Mouse (Mus musculus): ENCODE data around the gene Thsd7b. TPM values are rescaled to one million over a fixed set of nuclear protein-coding genes. Genes with fewer than 3 reads are reported as not detected.

Gene Thsd7b
- under 1 TPM; 0.24 to 0.65 TPM for total RNA-seq (2021)
- long read RNA-seq, experiment 1 = 0 reads
- long read RNA-seq, experiment 2 = 0 reads

- DNase-seq = peak in 1 of 2 experiments; percentile 2
- intact Hi-C loops (cut with DNase I) = no loop called here
These were observed at the start of gene Thsd7b for GRCm38 (mm10) chr1:129272982-129273937. Gene Thsd7b, plus strand, starts transcription at chr1:129273302.

DNA sequence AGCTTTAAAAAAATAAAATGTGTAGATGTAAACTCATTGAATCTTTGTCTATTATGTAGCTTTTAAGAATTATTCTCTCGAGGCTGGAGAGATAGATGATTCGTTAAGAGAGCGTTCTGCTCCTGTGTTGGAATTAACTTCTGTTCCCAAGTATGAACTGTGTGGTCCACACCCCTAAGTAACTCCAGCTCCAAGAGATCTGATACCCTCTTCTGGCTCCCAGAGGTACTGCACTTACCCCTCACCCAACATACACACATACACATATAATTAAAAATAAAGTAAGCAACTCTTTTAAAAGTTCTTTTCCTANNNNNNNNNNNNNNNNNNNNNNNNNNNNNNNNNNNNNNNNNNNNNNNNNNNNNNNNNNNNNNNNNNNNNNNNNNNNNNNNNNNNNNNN is 28.8 kb upstream of the Thsd7b start:
- intact Hi-C loops (cut with DNase I) = no loop called here
- DNase-seq = peak; percentile 3 to 33

- intact Hi-C loops (cut with DNase I) = no loop called here
- peak; percentile 22 to 35 for DNase-seq
These were observed 22.2 kb upstream of the Thsd7b start for GRCm38 (mm10) chr1:129250704-129251443.

- no peak for DNase-seq
- intact Hi-C loops (cut with DNase I) = no loop called here
These were observed 6.4 kb upstream of the Thsd7b start for GRCm38 (mm10) chr1:129266684-129267083.

DNA sequence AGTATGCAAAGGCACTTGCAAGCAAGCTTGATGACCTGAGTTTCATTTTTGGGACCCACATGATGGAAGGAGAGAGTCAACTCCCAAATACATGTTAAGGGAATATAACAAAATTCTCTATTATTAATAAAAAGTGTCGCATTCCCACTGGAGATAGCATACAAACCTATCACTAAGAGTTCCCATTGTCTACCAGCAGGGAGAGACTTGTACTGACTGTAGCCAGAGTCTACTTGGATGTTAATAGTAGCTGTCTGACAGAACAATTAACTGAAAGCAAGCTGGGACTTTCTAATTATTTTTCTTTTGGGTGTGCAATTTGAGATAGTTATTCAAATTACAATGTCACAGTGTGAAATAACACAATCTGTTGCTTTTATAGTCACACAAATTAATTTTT is 31.1 kb downstream of the Thsd7b start:
- intact Hi-C loops (cut with DNase I) = no loop called here
- DNase-seq = no peak

- DNase-seq = no peak
- intact Hi-C loops (cut with DNase I) = no loop called here
These were observed 51.3 kb downstream of the Thsd7b start for GRCm38 (mm10) chr1:129324388-129324787.

DNA sequence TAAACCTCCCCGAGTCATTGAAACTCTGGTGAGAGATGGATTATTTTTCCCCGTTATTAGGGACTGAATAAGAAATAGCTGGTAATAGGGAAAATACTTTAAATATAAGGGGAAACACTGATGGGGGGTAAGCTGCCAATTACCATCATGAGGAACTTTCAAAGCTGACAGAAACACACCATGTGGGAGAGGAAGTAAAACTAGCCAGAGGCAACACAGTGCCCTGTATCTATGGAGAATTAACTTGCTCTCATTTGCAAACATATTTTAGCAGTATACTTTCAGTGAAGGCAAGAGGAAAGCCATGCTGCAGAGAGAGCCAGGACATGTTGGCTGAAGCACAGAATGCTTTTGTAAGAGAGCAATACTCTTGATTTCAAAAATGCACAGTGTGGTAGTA is 51.7 kb downstream of the Thsd7b start:
- intact Hi-C loops (cut with DNase I) = no loop called here

DNA sequence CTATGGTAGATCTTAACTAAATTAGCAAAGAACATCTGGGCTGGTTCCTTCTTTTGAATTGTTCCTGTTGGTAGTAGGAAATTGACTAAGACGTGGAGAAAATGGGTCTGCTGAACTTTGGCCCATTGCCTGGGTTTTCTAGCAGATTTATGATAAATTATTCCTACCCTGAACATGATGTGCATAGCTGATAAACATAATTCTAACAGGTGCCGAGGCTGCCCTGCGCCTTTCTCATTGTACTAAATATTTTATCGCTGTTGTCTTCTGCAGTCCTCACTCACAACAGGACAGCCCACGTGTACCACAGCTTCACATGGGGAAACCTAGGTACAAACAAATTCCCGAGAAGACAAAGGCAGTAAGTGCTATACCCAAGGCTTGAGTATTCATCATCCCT is 83.5 kb downstream of the Thsd7b start:
- intact Hi-C loops (cut with DNase I) = no loop called here
- no peak for DNase-seq

More for the DNA sequence above, 51.7 kb downstream of the Thsd7b start:
- no peak for DNase-seq

- no peak for DNase-seq
- intact Hi-C loops (cut with DNase I) = no loop called here
These were observed 84.3 kb downstream of the Thsd7b start for GRCm38 (mm10) chr1:129357378-129357777.

DNA sequence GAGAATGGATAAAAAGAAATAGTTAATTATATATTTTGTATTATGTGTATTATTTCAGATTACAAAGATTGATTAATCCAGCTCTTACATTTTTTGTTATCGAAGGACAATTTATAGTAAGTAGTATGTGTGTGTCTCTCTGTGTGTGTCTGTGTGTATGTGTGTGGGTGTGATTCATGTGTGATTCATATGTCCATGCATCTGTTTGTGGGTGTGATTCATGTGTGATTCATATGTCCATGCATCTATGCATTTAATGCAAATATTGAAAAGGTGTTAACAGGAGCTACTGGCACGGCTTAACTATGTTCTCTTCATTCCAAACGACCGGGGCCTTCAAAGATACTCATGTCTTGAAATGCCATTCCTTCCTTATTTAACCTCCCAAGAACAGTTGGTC is 90.3 kb downstream of the Thsd7b start:
- intact Hi-C loops (cut with DNase I) = no loop called here
- no peak for DNase-seq

- no peak for DNase-seq
- intact Hi-C loops (cut with DNase I) = no loop called here
These were observed 91.7 kb downstream of the Thsd7b start for GRCm38 (mm10) chr1:129364828-129365227.

- intact Hi-C loops (cut with DNase I) = no loop called here
- DNase-seq = no peak
These were observed 92.5 kb downstream of the Thsd7b start for GRCm38 (mm10) chr1:129365590-129365989.

GRCm38 (mm10) chr1:129386479-129386878 is 113.4 kb downstream of the Thsd7b start:
- no peak for DNase-seq
- intact Hi-C loops (cut with DNase I) = no loop called here

- no peak for DNase-seq
- intact Hi-C loops (cut with DNase I) = no loop called here
These were observed 138.5 kb downstream of the Thsd7b start for GRCm38 (mm10) chr1:129411584-129411983.

GRCm38 (mm10) chr1:129421581-129421980 is 148.5 kb downstream of the Thsd7b start:
- intact Hi-C loops (cut with DNase I) = no loop called here
- DNase-seq = no peak

GRCm38 (mm10) chr1:129464414-129464813 is 191.3 kb downstream of the Thsd7b start:
- DNase-seq = no peak
- intact Hi-C loops (cut with DNase I) = no loop called here

DNA sequence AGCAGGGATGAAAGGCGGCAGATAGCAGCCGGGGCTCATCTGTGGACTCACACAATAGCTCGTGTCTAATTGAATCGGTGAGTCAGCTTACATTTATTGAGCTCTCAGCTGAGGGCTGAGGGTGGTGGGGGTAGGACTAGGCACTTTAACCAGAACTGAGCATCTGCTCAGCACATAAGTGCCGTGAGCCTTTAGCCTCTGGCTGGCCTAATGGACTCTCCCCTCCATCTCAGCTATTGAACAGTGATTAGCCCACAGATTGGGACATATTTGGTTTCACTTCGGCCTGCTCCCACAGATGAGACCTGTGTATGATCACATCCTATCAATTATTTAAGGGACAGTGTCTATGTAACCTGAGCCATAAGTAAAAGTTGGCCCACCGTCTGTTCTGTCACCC is 200.4 kb downstream of the Thsd7b start:
- intact Hi-C loops (cut with DNase I) = no loop called here
- no peak for DNase-seq

DNA sequence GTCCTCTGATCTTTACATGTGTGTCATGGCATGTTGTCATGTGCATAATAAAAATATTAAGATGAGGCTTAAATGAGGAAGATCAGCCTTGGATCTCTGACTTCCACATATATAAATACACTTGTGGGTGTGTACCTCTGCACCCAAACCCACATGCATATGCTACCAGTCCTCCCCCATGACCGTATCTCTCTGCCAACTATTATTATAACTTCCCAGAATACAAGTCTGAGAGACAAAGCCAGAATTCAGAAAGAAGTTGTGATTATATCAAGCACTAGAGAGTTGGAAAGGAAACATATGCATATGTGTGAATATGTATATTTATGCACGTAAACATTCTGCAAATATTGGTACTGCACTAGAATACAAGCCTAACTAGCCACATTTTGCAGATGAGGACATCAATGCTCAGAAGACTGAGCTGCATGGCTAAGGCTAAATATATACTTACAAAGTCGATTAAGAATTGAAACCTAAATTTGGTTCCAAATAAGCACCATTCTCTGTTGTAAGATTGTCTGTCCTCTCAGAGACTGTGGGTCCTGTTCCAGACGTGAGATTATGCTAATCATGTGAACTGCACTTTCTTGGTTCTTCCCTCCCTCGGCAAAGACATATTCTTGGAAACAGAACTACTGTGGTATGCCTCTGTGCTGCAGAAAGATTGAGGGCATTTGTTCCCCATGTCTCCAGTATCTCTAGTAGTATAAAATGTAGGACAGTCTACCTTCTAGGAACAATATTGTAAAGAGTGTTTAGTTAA is 211.3 kb downstream of the Thsd7b start:
- intact Hi-C loops (cut with DNase I) = no loop called here
- DNase-seq = no peak

DNA sequence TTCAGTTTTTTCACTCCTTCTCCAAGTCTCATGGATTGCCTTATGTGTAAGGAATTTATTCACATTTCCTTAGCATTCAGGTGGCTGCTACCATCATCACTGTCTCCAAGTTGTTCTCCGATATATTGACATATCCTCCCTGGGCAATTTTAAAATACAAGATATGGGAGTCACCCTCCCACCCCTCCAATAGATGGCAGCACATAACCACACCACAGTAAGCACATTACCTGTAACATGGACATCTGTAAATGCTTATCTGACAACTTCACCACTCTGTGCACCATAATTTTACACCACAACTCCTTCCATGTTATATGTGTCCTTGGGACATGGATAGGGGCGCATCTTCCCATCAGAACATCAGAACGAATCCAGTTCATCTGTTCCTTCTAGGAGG is 218.0 kb downstream of the Thsd7b start:
- DNase-seq = peak in 1 of 2 experiments; percentile 1
- intact Hi-C loops (cut with DNase I) = loop anchor here (5.0 kb wide), 1 partner anchor 336 kb away; no protein-coding TSS in a partner anchor

DNA sequence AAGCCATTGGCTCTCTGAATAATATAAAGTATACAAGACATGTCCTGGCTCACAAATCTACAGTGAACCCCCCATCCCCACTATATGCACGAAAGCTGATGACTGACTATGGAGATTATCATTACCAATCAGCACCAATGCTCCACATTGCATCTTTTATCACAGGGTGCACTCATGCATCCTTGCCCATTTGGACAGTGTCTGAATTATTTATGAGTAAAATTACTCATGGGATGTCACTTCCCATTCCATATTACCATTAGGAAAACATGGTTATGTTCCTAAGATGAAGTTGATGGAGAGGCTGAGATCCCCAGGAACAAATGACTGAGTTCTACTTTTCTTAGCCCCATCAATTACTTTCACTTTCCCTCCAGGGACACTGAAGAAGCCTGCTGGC is 220.8 kb downstream of the Thsd7b start:
- intact Hi-C loops (cut with DNase I) = loop anchor here (5.0 kb wide), 1 partner anchor 333 kb away; no protein-coding TSS in a partner anchor

GRCm38 (mm10) chr1:129501707-129502106 is 228.6 kb downstream of the Thsd7b start:
- DNase-seq = no peak
- intact Hi-C loops (cut with DNase I) = no loop called here

More for the DNA sequence above, 220.8 kb downstream of the Thsd7b start:
- DNase-seq = no peak
